8 mouse cellular contexts compared by ENCODE assay signal in the genomic region with DNA sequence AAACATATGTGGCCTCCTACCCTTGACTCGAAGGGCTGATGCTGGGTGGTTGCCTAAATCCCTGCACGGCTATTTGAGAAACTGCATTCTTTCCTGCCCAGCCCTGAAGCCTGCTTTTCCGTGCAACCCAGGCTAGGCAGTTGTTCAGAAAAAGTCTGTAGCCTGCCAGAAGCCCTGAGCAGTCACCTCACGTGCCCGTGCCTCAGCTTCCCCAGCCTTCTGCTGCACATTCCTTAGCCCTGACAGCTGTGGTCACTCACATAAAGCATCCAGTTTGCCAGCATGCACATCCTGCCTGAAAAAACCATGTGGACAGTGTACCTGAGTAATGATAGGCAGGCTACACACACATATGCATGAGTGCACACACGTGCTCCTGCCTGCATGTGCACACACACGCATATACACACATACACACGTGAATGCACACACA.
DNase-seq lines count a peak whose midpoint lies in the region; ATAC-seq and TF ChIP-seq lines count a peak whose summit lies in the region.

No protein-coding gene starts in this region.

- no peak for ATAC-seq in G1E (ENCODE audit: extremely low read depth, insufficient number of reproducible peaks, low FRiP score, poor library complexity, severe bottlenecking)
- ATAC-seq in embryonic facial prominence, embryonic 12.5 days (ENCODE audit: insufficient number of reproducible peaks, insufficient read depth, low FRiP score, low TSS enrichment), result peak; percentile 42
- ATAC-seq in heart, embryonic 12.5 days (ENCODE audit: insufficient number of reproducible peaks, low FRiP score), result no peak

- H3K4me3 ChIP-seq in G1E (ENCODE audit: low read depth, low read length), result 0 out of 2 replicates have a peak overlapping the region, but pooled peaks have one; percentile 2
- no peak overlapping the region for H3K4me3 ChIP-seq in embryonic facial prominence, embryonic 12.5 days
- no peak overlapping the region for H3K4me3 ChIP-seq in heart, embryonic 12.5 days
- no peak overlapping the region for H3K4me3 ChIP-seq in layer of hippocampus, adult 2 months

- no peaks in the 10 kb centered on the region for H3K27me3 ChIP-seq in G1E (ENCODE audit: insufficient read depth, low read length)
- no peaks in the 10 kb centered on the region for H3K27me3 ChIP-seq in embryonic facial prominence, embryonic 12.5 days
- peaks cover 27% of the 10 kb centered on the region for H3K27me3 ChIP-seq in heart, embryonic 12.5 days (replicated peaks)

- WGBS in embryonic facial prominence, embryonic 12.5 days, result 32% methylated on average over 8 of the region's 8 CpGs
- WGBS in heart, embryonic 12.5 days, result 53% methylated on average over 8 of the region's 8 CpGs

- no peak for DNase-seq in G1E (ENCODE audit: low spot score)
- DNase-seq in lung, adult 18-20 months, result peak; percentile 22 to 42
- no peak for DNase-seq in layer of hippocampus, postnatal 10 days (ENCODE audit: low spot score in 2 of 2)
- no peak for DNase-seq in layer of hippocampus, adult 2 months (ENCODE audit: low spot score in 2 of 2)
- no peak for DNase-seq in adrenal gland, postnatal 25 days
- no peak for DNase-seq in layer of hippocampus, adult 11-12 months (ENCODE audit: low spot score)

- no peak for TF ChIP-seq CTCF in G1E (IDR thresholded peaks at IDR 0.05; ENCODE audit: low read depth, low read length)
- no peak for TF ChIP-seq CTCF in layer of hippocampus, adult 2 months (conservative IDR thresholded peaks at IDR 0.05)

- peaks cover 96% of the 10 kb centered on the region for H3K9me3 ChIP-seq in G1E (replicated peaks)
- H3K9me3 ChIP-seq in embryonic facial prominence, embryonic 12.5 days, result no peaks in the 10 kb centered on the region
- no peaks in the 10 kb centered on the region for H3K9me3 ChIP-seq in heart, embryonic 12.5 days (replicated peaks)

- no peaks in the 10 kb centered on the region for H3K36me3 ChIP-seq in G1E (replicated peaks)
- no peaks in the 10 kb centered on the region for H3K36me3 ChIP-seq in embryonic facial prominence, embryonic 12.5 days
- no peaks in the 10 kb centered on the region for H3K36me3 ChIP-seq in heart, embryonic 12.5 days

- H3K4me2 ChIP-seq in embryonic facial prominence, embryonic 12.5 days (replicated peaks), result peak overlapping the region; percentile 21
- H3K4me2 ChIP-seq in heart, embryonic 12.5 days, result no peak overlapping the region

- no peaks in the 10 kb centered on the region for H3K4me1 ChIP-seq in G1E (ENCODE audit: insufficient read depth, low read depth, low read length)
- H3K4me1 ChIP-seq in embryonic facial prominence, embryonic 12.5 days, result peaks cover 68% of the 10 kb centered on the region
- H3K4me1 ChIP-seq in heart, embryonic 12.5 days (replicated peaks), result peaks cover 31% of the 10 kb centered on the region

- no peak overlapping the region for H3K9ac ChIP-seq in embryonic facial prominence, embryonic 12.5 days
- H3K9ac ChIP-seq in heart, embryonic 12.5 days, result no peak overlapping the region

- peak overlapping the region; percentile 97 for H3K27ac ChIP-seq in embryonic facial prominence, embryonic 12.5 days
- H3K27ac ChIP-seq in heart, embryonic 12.5 days (ENCODE audit: poor library complexity, severe bottlenecking), result peak overlapping the region; percentile 53
- no peak overlapping the region for H3K27ac ChIP-seq in layer of hippocampus, adult 2 months

Comparison
In these comparisons a context has a peak if more than half of its experiments do, and no peak if none do; other contexts are left out.
1. DNase-seq: peak in lung, adult 18-20 months (2 of 2); none in G1E (single experiment), layer of hippocampus, postnatal 10 days (0 of 2), layer of hippocampus, adult 2 months (0 of 2), adrenal gland, postnatal 25 days (single experiment) and layer of hippocampus, adult 11-12 months (single experiment).